Mouse (Mus musculus): ENCODE results near the gene Itga10.
A peak's percentile ranks its signal among the peaks of the same experiment; 100 is the strongest.
"Not testable (repeated sequence)": the region's sequence is repeated elsewhere in the genome, so short reads cannot be mapped to it uniquely, and the experiment has no call there.

The Itga10 gene

GRCm38 (mm10) chr3:96634928-96635879, 10.2 kb upstream of the Itga10 start, which contains the start of the genes Pex11b and Gm42957:
Pex11b (plus strand) TSS chr3:96635376.
Gm42957 (plus strand) TSS chr3:96635474.
- peak; percentile 89 for DNase-seq (ENCODE audit: low spot score)

- DNase-seq (ENCODE audit: low spot score): no peak
These were observed 9.5 kb upstream of the Itga10 start for GRCm38 (mm10) chr3:96635906-96636305.

- no peak for DNase-seq (ENCODE audit: low spot score)
These were observed 8.9 kb upstream of the Itga10 start for GRCm38 (mm10) chr3:96636448-96636847.

GRCm38 (mm10) chr3:96639219-96639618, 6.2 kb upstream of the Itga10 start:
- DNase-seq (ENCODE audit: low spot score): no peak

- DNase-seq (ENCODE audit: low spot score): no peak
These were observed 2.0 kb downstream of the Itga10 start for GRCm38 (mm10) chr3:96647365-96647764.

- no peak for DNase-seq (ENCODE audit: low spot score)
These were observed 15.5 kb downstream of the Itga10 start for GRCm38 (mm10) chr3:96660901-96661300.

- no peak for DNase-seq (ENCODE audit: low spot score)
These were observed 17.4 kb downstream of the Itga10 start for GRCm38 (mm10) chr3:96662731-96663316.

GRCm38 (mm10) chr3:96663432-96664239, 18.3 kb downstream of the Itga10 start:
- peak; percentile 56 for DNase-seq (ENCODE audit: low spot score)

GRCm38 (mm10) chr3:96665732-96666363, 20.5 kb downstream of the Itga10 start:
- not testable (repeated sequence) for DNase-seq (ENCODE audit: low spot score)

GRCm38 (mm10) chr3:96666916-96667315, 21.5 kb downstream of the Itga10 start:
- DNase-seq (ENCODE audit: low spot score): no peak

GRCm38 (mm10) chr3:96667316-96667715, 21.9 kb downstream of the Itga10 start:
- no peak for DNase-seq (ENCODE audit: low spot score)

- DNase-seq (ENCODE audit: low spot score): no peak
These were observed 23.2 kb downstream of the Itga10 start for GRCm38 (mm10) chr3:96668424-96669067.

GRCm38 (mm10) chr3:96669727-96670468, 24.5 kb downstream of the Itga10 start, which contains the start of gene Ankrd35:
Ankrd35 (plus strand) TSS chr3:96670131.
- peak; percentile 66 for DNase-seq (ENCODE audit: low spot score)

GRCm38 (mm10) chr3:96671519-96671918, 26.1 kb downstream of the Itga10 start:
- DNase-seq (ENCODE audit: low spot score): no peak

- DNase-seq (ENCODE audit: low spot score): no peak
These were observed 28.1 kb downstream of the Itga10 start for GRCm38 (mm10) chr3:96673514-96673913.

- DNase-seq (ENCODE audit: low spot score): no peak
These were observed 29.1 kb downstream of the Itga10 start for GRCm38 (mm10) chr3:96674442-96674841.

- DNase-seq (ENCODE audit: low spot score): no peak
These were observed 29.8 kb downstream of the Itga10 start for GRCm38 (mm10) chr3:96675171-96675570.

- DNase-seq (ENCODE audit: low spot score): no peak
These were observed 30.3 kb downstream of the Itga10 start for GRCm38 (mm10) chr3:96675690-96676089.

- no peak for DNase-seq (ENCODE audit: low spot score)
These were observed 33.1 kb downstream of the Itga10 start for GRCm38 (mm10) chr3:96678456-96678855.

GRCm38 (mm10) chr3:96679159-96679674, 33.8 kb downstream of the Itga10 start:
- DNase-seq (ENCODE audit: low spot score): no peak

Measured in ovary, adult 18-20 months (tissue).